Mouse (Mus musculus) forebrain, embryonic 12.5 days (tissue): ENCODE measurements at regions not wholly inside any gene's neighbourhood (a gene's known extent, or its start where the extent isn't known, plus 50 kb on each side); places are given as distances from the start of the nearest gene placed in this dataset.

Source experiments
- ATAC-seq: fragments of 200-750 bp; cut with Nextera tagmentation; 2 replicates; pipeline ENCODE4 v1.8.0; 2017; ENCODE audit warnings: moderate TSS enrichment; ENCODE audit not compliant: low FRiP score
- H3K27ac ChIP-seq: fragments of 300-500 bp; sonication (generic); 2 replicates; pipeline ENCODE4 v1.5.1; 2016; ENCODE audit warnings: mild to moderate bottlenecking
- H3K27me3 ChIP-seq: fragments of 300-500 bp; sonication (generic); 2 replicates; pipeline ENCODE4 v1.6.1; 2016; ENCODE audit warnings: mild to moderate bottlenecking
- H3K36me3 ChIP-seq: fragments of 300-500 bp; sonication (generic); replicated peaks from 2 replicates; pipeline ENCODE4 v1.6.1; 2016; ENCODE audit warnings: mild to moderate bottlenecking
- H3K4me1 ChIP-seq: fragments of 300-500 bp; sonication (generic); 2 replicates; pipeline ENCODE4 v1.6.1; 2016
- H3K4me2 ChIP-seq: fragments of 300-500 bp; sonication (generic); 2 replicates; pipeline ENCODE4 v1.6.1; 2016; ENCODE audit warnings: mild to moderate bottlenecking, moderate library complexity
- H3K4me3 ChIP-seq: fragments of 300-500 bp; sonication (generic); replicated peaks from 2 replicates; pipeline ENCODE4 v1.5.1; 2016; ENCODE audit warnings: mild to moderate bottlenecking
- H3K9ac ChIP-seq: fragments of 300-500 bp; sonication (generic); 2 replicates; pipeline ENCODE4 v1.6.1; 2016; ENCODE audit warnings: mild to moderate bottlenecking
- H3K9me3 ChIP-seq: fragments of 300-500 bp; sonication (generic); 2 replicates; pipeline ENCODE4 v1.6.1; 2016
- WGBS: fragments of 180-500 bp; shearing (Covaris S2); methylation state at CpG from one replicate; pipeline ENCODE4 v1.1.7; 2016; 5-methylcytosine and 5-hydroxymethylcytosine counted together

GRCm38 (mm10) chr14:113112320-113112719 is 202.1 kb upstream of the Tpm3-rs7 start:
- H3K9me3 ChIP-seq: no peaks in the 10 kb centered on the region
- H3K27ac ChIP-seq: no peak overlapping the region
- H3K27me3 ChIP-seq: no peaks in the 10 kb centered on the region
- no peak overlapping the region for H3K9ac ChIP-seq
- 92% methylated on average over 1 of the region's 1 CpGs for WGBS
- ATAC-seq: no peak
- H3K36me3 ChIP-seq: no peaks in the 10 kb centered on the region
- H3K4me3 ChIP-seq: no peak overlapping the region
- no peaks in the 10 kb centered on the region for H3K4me1 ChIP-seq
- H3K4me2 ChIP-seq: no peak overlapping the region

GRCm38 (mm10) chr14:113138823-113139222 is 175.6 kb upstream of the Tpm3-rs7 start:
- no peak overlapping the region for H3K4me3 ChIP-seq
- WGBS: 97% methylated on average over 2 of the region's 2 CpGs
- no peaks in the 10 kb centered on the region for H3K36me3 ChIP-seq
- ATAC-seq: no peak
- H3K9me3 ChIP-seq: no peaks in the 10 kb centered on the region
- H3K4me1 ChIP-seq: no peaks in the 10 kb centered on the region
- no peak overlapping the region for H3K9ac ChIP-seq
- no peak overlapping the region for H3K27ac ChIP-seq
- H3K4me2 ChIP-seq: no peak overlapping the region
- no peaks in the 10 kb centered on the region for H3K27me3 ChIP-seq

GRCm38 (mm10) chr14:113168584-113168983 is 145.8 kb upstream of the Tpm3-rs7 start:
- H3K4me3 ChIP-seq: no peak overlapping the region
- H3K4me1 ChIP-seq: no peaks in the 10 kb centered on the region
- 76% methylated on average over 2 of the region's 2 CpGs for WGBS
- no peaks in the 10 kb centered on the region for H3K36me3 ChIP-seq
- H3K27ac ChIP-seq: no peak overlapping the region
- no peak for ATAC-seq
- H3K27me3 ChIP-seq: no peaks in the 10 kb centered on the region
- no peaks in the 10 kb centered on the region for H3K9me3 ChIP-seq
- no peak overlapping the region for H3K4me2 ChIP-seq
- H3K9ac ChIP-seq: no peak overlapping the region

GRCm38 (mm10) chr14:113182345-113182997 is 131.9 kb upstream of the Tpm3-rs7 start:
- Histone ChIP-seq H3K4me2 (peak overlapping the region; percentile 38), H3K4me3 (no peak overlapping the region), H3K36me3 (no peaks in the 10 kb centered on the region), H3K9me3 (no peaks in the 10 kb centered on the region), H3K27me3 (0 out of 2 replicates have a peak, but pooled peaks cover 6% of the 10 kb centered on the region), H3K9ac (no peak overlapping the region), H3K27ac (no peak overlapping the region), H3K4me1 (no peaks in the 10 kb centered on the region)
- ATAC-seq: peak; percentile 77
- WGBS: 4% methylated on average over 16 of the region's 16 CpGs

- no peaks in the 10 kb centered on the region for H3K36me3 ChIP-seq
- no peak overlapping the region for H3K27ac ChIP-seq
- ATAC-seq: no peak
- H3K27me3 ChIP-seq: no peaks in the 10 kb centered on the region
- WGBS: 92% methylated on average over 5 of the region's 5 CpGs
- H3K4me3 ChIP-seq: no peak overlapping the region
- H3K9ac ChIP-seq: no peak overlapping the region
- H3K4me2 ChIP-seq: no peak overlapping the region
- no peaks in the 10 kb centered on the region for H3K9me3 ChIP-seq
- no peaks in the 10 kb centered on the region for H3K4me1 ChIP-seq
Observed at GRCm38 (mm10) chr14:113211968-113212367, 102.4 kb upstream of the Tpm3-rs7 start.
